Mouse (Mus musculus) lung, adult 2 months (tissue): ENCODE measurements around the gene Dok7. TPM values are rescaled to one million over a fixed set of nuclear protein-coding genes. Genes with fewer than 3 reads are reported as not detected.

Source experiments
- DNase-seq: peaks from one replicate; pipeline ENCODE4 v3.0.0; 2022
- H3K4me1 ChIP-seq: fragments of 200-500 bp; 2 replicates; pipeline ENCODE4 v1.6.1; 2011; ENCODE audit warnings: low read length; ENCODE audit not compliant: control insufficient read depth, insufficient read depth
- H3K4me3 ChIP-seq: fragments of 200-500 bp; replicated peaks from 2 replicates; pipeline ENCODE3; 2011; ENCODE audit warnings: low read depth, mild to moderate bottlenecking, control low read depth, low read length; ENCODE audit errors: extremely low read depth
- CTCF ChIP-seq: fragments of 200-500 bp; IDR thresholded peaks from 2 replicates; pipeline ENCODE4 v1.5.1; 2011; ENCODE audit warnings: mild to moderate bottlenecking, low read length, control low read depth; ENCODE audit not compliant: insufficient read depth
- POLR2A ChIP-seq: fragments of 200-500 bp; IDR thresholded peaks from 2 replicates; pipeline ENCODE4 v1.6.1; 2011; ENCODE audit warnings: low read depth, mild to moderate bottlenecking, control low read depth, low read length, borderline replicate concordance; ENCODE audit errors: extremely low read depth
- WGBS: fragments of 180-500 bp; shearing (Covaris S2); methylation state at CpG from one replicate; pipeline ENCODE4 v1.1.7; 2018; 5-methylcytosine and 5-hydroxymethylcytosine counted together
- polyA plus RNA-seq: library from polyadenylated mRNA; depleted of rRNA; stranded (reverse); fragments of >200 nt; gene quantifications from 2 replicates; pipeline ENCODE4 v1.2.3, GENCODE M21; 2012

The Dok7 gene
- polyA plus RNA-seq, 1 experiment = 2.3 TPM

- whole genome bisulfite sequencing = 100% methylated on average over 1 of the region's 1 CpGs
- no peak for DNase-seq
- TF ChIP-seq POLR2A (no peak), CTCF (no peak)
- H3K4me1 ChIP-seq = peaks cover 4% of the 10 kb centered on the region; the same call in 1 of the 2 replicates
- no peak overlapping the region for H3K4me3 ChIP-seq
Observed at GRCm38 (mm10) chr5:35029303-35029702, 27.3 kb upstream of the Dok7 start.

DNA sequence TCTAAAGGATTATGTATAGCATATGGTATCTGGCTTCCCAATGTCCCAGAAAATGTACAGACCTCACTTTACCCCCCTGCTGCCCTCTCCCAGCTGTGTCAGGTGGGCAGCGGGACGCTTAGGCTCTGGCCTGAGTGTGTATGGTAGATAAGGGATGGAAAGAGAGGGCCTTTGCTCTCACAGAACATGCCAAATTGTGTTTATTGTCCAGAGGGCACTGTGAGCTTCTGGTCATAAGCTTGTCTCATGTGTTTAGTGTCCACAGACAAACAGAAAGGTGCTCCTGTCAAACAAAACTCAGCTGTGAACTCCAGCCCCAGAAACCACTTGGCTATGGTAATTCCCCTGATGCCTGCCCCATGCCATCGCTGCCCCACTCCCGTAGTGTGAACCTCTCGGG lies 26.8 kb upstream of the Dok7 start:
- no peak overlapping the region for H3K4me3 ChIP-seq
- no peak for TF ChIP-seq CTCF
- TF ChIP-seq POLR2A = no peak
- H3K4me1 ChIP-seq = peaks cover 5% of the 10 kb centered on the region
- no peak for DNase-seq
- 85% methylated on average over 5 of the region's 5 CpGs for WGBS

- no peak for TF ChIP-seq POLR2A
- peak; percentile 43 for TF ChIP-seq CTCF
- no peak for DNase-seq
- WGBS = 44% methylated on average over 5 of the region's 5 CpGs
Observed at GRCm38 (mm10) chr5:35033068-35033467, 23.5 kb upstream of the Dok7 start.

GRCm38 (mm10) chr5:35033619-35034018 lies 22.9 kb upstream of the Dok7 start:
- no peak overlapping the region for H3K4me3 ChIP-seq
- H3K4me1 ChIP-seq = peaks cover 20% of the 10 kb centered on the region
- WGBS = 64% methylated on average over 1 of the region's 1 CpGs
- DNase-seq = no peak
- TF ChIP-seq CTCF = no peak
- TF ChIP-seq POLR2A = no peak

More at GRCm38 (mm10) chr5:35033068-35033467, 23.5 kb upstream of the Dok7 start:
- Histone ChIP-seq H3K4me3 (no peak overlapping the region), H3K4me1 (peaks cover 20% of the 10 kb centered on the region)

- 66% methylated on average over 5 of the region's 5 CpGs for WGBS
- TF ChIP-seq POLR2A (no peak), CTCF (no peak)
- Histone ChIP-seq H3K4me3 (no peak overlapping the region), H3K4me1 (peaks cover 20% of the 10 kb centered on the region)
- DNase-seq = no peak
Observed at GRCm38 (mm10) chr5:35035141-35035540, 21.4 kb upstream of the Dok7 start.

- no peak for DNase-seq
- WGBS = 41% methylated on average over 4 of the region's 4 CpGs
- H3K4me3 ChIP-seq = no peak overlapping the region
- peaks cover 20% of the 10 kb centered on the region for H3K4me1 ChIP-seq
- TF ChIP-seq POLR2A = no peak
- no peak for TF ChIP-seq CTCF
Observed at GRCm38 (mm10) chr5:35035795-35036194, 20.8 kb upstream of the Dok7 start.

GRCm38 (mm10) chr5:35037438-35037837 lies 19.1 kb upstream of the Dok7 start:
- Histone ChIP-seq H3K4me1 (peaks cover 23% of the 10 kb centered on the region), H3K4me3 (no peak overlapping the region)
- TF ChIP-seq CTCF (no peak), POLR2A (no peak)
- no peak for DNase-seq

- WGBS = 34% methylated on average over 6 of the region's 6 CpGs
- Histone ChIP-seq H3K4me3 (no peak within 1 kb of the TSS), H3K4me1 (peaks cover 7% of the 10 kb centered on the region; the same call in 1 of the 2 replicates)
- DNase-seq = no peak
- TF ChIP-seq POLR2A = no peak
- no peak for TF ChIP-seq CTCF
Observed at GRCm38 (mm10) chr5:35041268-35041829, 15.2 kb upstream of the Dok7 start, which contains the start of gene Hgfac. Gene Hgfac (plus strand): TSS chr5:35041509.

DNA sequence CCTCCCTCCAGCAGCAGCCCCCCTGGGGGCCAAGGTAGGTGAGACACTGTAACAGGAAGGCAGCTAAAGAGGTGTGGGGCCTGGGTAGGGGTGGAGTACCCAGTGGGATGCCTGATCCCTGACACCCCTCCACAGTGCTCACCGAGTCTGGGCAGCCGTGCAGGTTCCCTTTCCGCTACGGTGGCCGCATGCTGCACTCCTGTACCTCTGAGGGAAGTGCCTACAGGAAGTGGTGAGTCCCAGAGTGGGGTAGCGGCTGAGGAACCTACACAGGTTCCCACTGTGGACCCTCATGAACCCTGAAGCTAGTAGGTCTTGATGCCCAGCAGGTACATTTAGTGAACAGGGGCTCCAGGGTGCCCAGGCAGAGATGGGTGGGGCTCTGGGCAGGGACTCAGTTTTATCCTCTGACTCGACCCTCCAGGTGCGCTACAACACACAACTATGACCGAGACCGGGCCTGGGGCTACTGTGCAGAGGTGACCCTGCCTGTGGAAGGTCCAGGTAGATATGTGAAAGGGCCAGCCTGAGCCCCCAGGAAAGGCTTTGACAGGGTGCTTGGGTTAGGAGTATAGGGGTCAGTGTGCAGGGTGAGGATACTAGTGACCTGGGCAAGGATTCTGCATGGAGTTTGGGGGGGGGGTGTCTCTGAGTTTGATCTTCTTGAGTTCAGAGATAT lies 14.0 kb upstream of the Dok7 start:
- 55% methylated on average over 10 of the region's 10 CpGs for WGBS
- TF ChIP-seq POLR2A = no peak
- no peak for TF ChIP-seq CTCF
- no peak overlapping the region for H3K4me3 ChIP-seq
- peaks cover 3% of the 10 kb centered on the region; the same call in 1 of the 2 replicates for H3K4me1 ChIP-seq
- DNase-seq = no peak

GRCm38 (mm10) chr5:35043110-35043451 lies 13.5 kb upstream of the Dok7 start:
- DNase-seq = peak; percentile 52
- 4% methylated on average over 1 of the region's 1 CpGs for WGBS
- TF ChIP-seq POLR2A (no peak), CTCF (peak; percentile 75)
- Histone ChIP-seq H3K4me3 (no peak overlapping the region), H3K4me1 (peaks cover 3% of the 10 kb centered on the region; the same call in 1 of the 2 replicates)
